Mouse (Mus musculus) adrenal gland, postnatal 0 days (tissue): Measurements from ENCODE around the gene Col9a3. TPM values are rescaled to one million over a fixed set of nuclear protein-coding genes. Genes with fewer than 3 reads are reported as not detected.

ENCODE experiments used
- polyA plus RNA-seq: library from polyadenylated mRNA; unstranded; fragments of >200 nt; fragmentation: Nextera tagmentation; extraction: Ambion mirVana; gene quantifications from 2 replicates; pipeline ENCODE4 v1.2.1, GENCODE M21; 2015

The Col9a3 gene
- 3.2 and 3.6 TPM in 2 replicates for polyA plus RNA-seq

GRCm38 (mm10) chr2:180597490-180597889 lies at the start of gene Col9a3:
TSS of gene Col9a3 (plus strand) at chr2:180597790.

GRCm38 (mm10) chr2:180581002-180581401 lies 16.6 kb upstream of the Col9a3 start, which contains the start of gene Mrgbp:
TSS of gene Mrgbp (plus strand) at chr2:180581304.

GRCm38 (mm10) chr2:180589123-180589831 lies 8.3 kb upstream of the Col9a3 start, which contains the start of gene Ogfr:
TSS of gene Ogfr (plus strand) at chr2:180589245.

GRCm38 (mm10) chr2:180642555-180643260 lies 45.1 kb downstream of the Col9a3 start, which contains the start of gene Tcfl5:
TSS of gene Tcfl5 (minus strand) at chr2:180642708.

Other genes with a start within 250 kb of the Col9a3 start
- 0.08 and 0.27 TPM in 2 replicates for gene Slco4a1, start 141.5 kb upstream of the Col9a3 start, polyA plus RNA-seq
- 0.74 and 0.80 TPM in 2 replicates for gene Ntsr1, start 97.8 kb upstream of the Col9a3 start, polyA plus RNA-seq
- 15.9 and 21.0 TPM in 2 replicates for gene Mrgbp, start 16.5 kb upstream of the Col9a3 start, polyA plus RNA-seq
- 43.6 and 49.8 TPM in 2 replicates for gene Ogfr, start 8.5 kb upstream of the Col9a3 start, polyA plus RNA-seq
- 0.18 and 0.65 TPM in 2 replicates for gene Tcfl5, start 44.9 kb downstream of the Col9a3 start, polyA plus RNA-seq
- 7.9 and 11.9 TPM in 2 replicates for gene Dido1, start 112.2 kb downstream of the Col9a3 start, polyA plus RNA-seq
- gene Gid8, start 112.3 kb downstream of the Col9a3 start, polyA plus RNA-seq, result 36.3 and 43.1 TPM in 2 replicates
- 1.3 and 2.0 TPM in 2 replicates for gene Slc17a9, start 127.5 kb downstream of the Col9a3 start, polyA plus RNA-seq
- not detected in 2 replicates for gene Bhlhe23, start 179.1 kb downstream of the Col9a3 start, polyA plus RNA-seq